Mouse (Mus musculus) heart, postnatal 0 days (tissue): ENCODE data around the gene Mrgprg.

Source experiments
- CTCF ChIP-seq: IDR thresholded peaks from 2 replicates; pipeline ENCODE4 v1.5.1; 2016; ENCODE audit warnings: antibody characterized with exemption, control low read depth, low read depth
- EP300 ChIP-seq: IDR thresholded peaks from 2 replicates; pipeline ENCODE4 v1.6.1; 2016; ENCODE audit warnings: antibody characterized with exemption, low read depth

DNA sequence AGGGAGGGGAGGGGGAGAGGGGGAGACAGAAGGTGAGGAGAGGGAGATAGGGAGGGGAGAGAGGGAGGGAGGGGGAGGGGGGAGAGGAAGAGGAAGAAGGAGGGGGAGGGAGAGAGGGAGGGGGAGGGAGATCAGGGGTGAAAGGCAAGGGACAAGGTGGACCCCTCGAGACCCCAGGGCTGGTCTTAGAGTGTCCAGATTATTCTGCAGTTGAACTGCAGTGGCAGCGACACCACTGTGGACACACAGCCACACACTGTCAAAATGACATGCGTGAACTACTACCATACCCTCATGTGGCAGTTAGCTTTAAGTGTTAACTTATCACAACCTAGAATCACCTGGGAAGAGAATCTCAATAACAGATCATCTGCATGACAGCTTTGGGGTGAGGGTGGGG, 17.7 kb downstream of the Mrgprg start:
- TF ChIP-seq EP300: no peak
- no peak for TF ChIP-seq CTCF
